Mouse (Mus musculus) liver, embryonic 14.5 days (tissue): ENCODE data around the gene Dph1. TPM values are rescaled to one million over a fixed set of nuclear protein-coding genes. Genes with fewer than 3 reads are reported as not detected.

ENCODE experiments used
- ATAC-seq: fragments of 200-750 bp; cut with Nextera tagmentation; 2 replicates; pipeline ENCODE4 v1.8.0; 2017; ENCODE audit warnings: moderate number of reproducible peaks, mild to moderate bottlenecking, moderate library complexity; ENCODE audit not compliant: insufficient read depth
- DNase-seq, 3 experiments: peaks; one replicate each; pipeline ENCODE4 v3.0.0-alpha.2; 2012 to 2013; ENCODE audit warnings: low read depth in 3 of 3, low spot score in 3 of 3
- H3K27ac ChIP-seq: fragments of 300-500 bp; sonication (generic); 2 replicates; pipeline ENCODE4 v1.5.1; 2014; ENCODE audit warnings: moderate library complexity, mild to moderate bottlenecking, control low read depth, inconsistent platforms
- H3K27me3 ChIP-seq: fragments of 300-500 bp; sonication (generic); 2 replicates; pipeline ENCODE4 v1.6.1; 2014; ENCODE audit warnings: mild to moderate bottlenecking, low read length, moderate library complexity; ENCODE audit not compliant: control insufficient read depth, insufficient read depth
- H3K36me3 ChIP-seq: fragments of 300-500 bp; sonication (generic); replicated peaks from 2 replicates; pipeline ENCODE4 v1.6.1; 2014; ENCODE audit warnings: low read depth; ENCODE audit not compliant: control insufficient read depth, insufficient read depth
- H3K4me1 ChIP-seq, 2 experiments: fragments of 200-500 bp in 1 of 2; fragments of 300-500 bp in 1 of 2; sonication (generic) in 1 of 2; replicated peaks; 2 replicates each; pipeline ENCODE4 v1.6.1; 2012 to 2014; ENCODE audit warnings: antibody characterized with exemption in 1 of 2, inconsistent platforms in 1 of 2, low read length in 1 of 2; ENCODE audit not compliant: control insufficient read depth in 2 of 2, insufficient read depth in 2 of 2
- H3K4me2 ChIP-seq: fragments of 300-500 bp; sonication (generic); 2 replicates; pipeline ENCODE4 v1.6.1; 2014; ENCODE audit warnings: low read depth, mild to moderate bottlenecking, control low read depth, moderate library complexity
- H3K4me3 ChIP-seq, 2 experiments: fragments of 200-500 bp in 1 of 2; fragments of 300-500 bp in 1 of 2; sonication (generic) in 1 of 2; 2 replicates each; pipeline ENCODE4 v1.5.1; 2012 to 2014; ENCODE audit warnings: low read depth in 2 of 2, low read length in 2 of 2, mild to moderate bottlenecking in 2 of 2, control low read depth in 1 of 2, inconsistent platforms in 1 of 2, moderate library complexity in 1 of 2; ENCODE audit not compliant: insufficient read depth in 1 of 2
- H3K9ac ChIP-seq: fragments of 300-500 bp; sonication (generic); replicated peaks from 2 replicates; pipeline ENCODE4 v1.6.1; 2014; ENCODE audit warnings: mild to moderate bottlenecking, control low read depth, moderate library complexity
- H3K9me3 ChIP-seq: fragments of 300-500 bp; sonication (generic); 2 replicates; pipeline ENCODE4 v1.6.1; 2016; ENCODE audit warnings: low read length, mixed read lengths; ENCODE audit not compliant: control insufficient read depth
- CTCF ChIP-seq: IDR thresholded peaks from 2 replicates; pipeline ENCODE4 v1.5.1; 2016; ENCODE audit warnings: antibody characterized with exemption, low read depth, control low read depth
- EP300 ChIP-seq: IDR thresholded peaks from 2 replicates; pipeline ENCODE4 v1.6.1; 2016; ENCODE audit warnings: antibody characterized with exemption, low read depth
- WGBS: fragments of 180-500 bp; shearing (Covaris S2); extraction: QIAGEN DNeasy Blood & Tissue Kit; methylation state at CpG from one replicate; pipeline ENCODE4 v1.1.7; 2014; ENCODE audit not compliant: insufficient replicate concordance; 5-methylcytosine and 5-hydroxymethylcytosine counted together
- polyA plus RNA-seq, 2 experiments: library from polyadenylated mRNA; depleted of rRNA in 1 of 2; stranded (reverse) in 1 of 2; unstranded in 1 of 2; fragments of >200 nt; fragmentation: Nextera tagmentation in 1 of 2; extraction: Ambion mirVana in 1 of 2; gene quantifications; 2 replicates each; pipeline versions ENCODE4 v1.2.1 to v1.2.3; 2012 to 2014

The Dph1 gene
- polyA plus RNA-seq, 2 experiments, result 9.8 TPM

GRCm38 (mm10) chr11:75230272-75230760, 39.3 kb upstream of the Dph1 start:
- Histone ChIP-seq H3K27ac (no peak overlapping the region), H3K4me2 (no peak overlapping the region), H3K9ac (no peak overlapping the region), H3K4me1 (peaks cover 18 to 26% of the 10 kb centered on the region in 2 experiments), H3K27me3 (no peaks in the 10 kb centered on the region; the same call in 1 of the 2 replicates), H3K36me3 (no peaks in the 10 kb centered on the region), H3K4me3 (no peak overlapping the region), H3K9me3 (no peaks in the 10 kb centered on the region)
- TF ChIP-seq CTCF (no peak), EP300 (no peak)
- 79% methylated on average over 6 of the region's 6 CpGs for WGBS
- ATAC-seq (no peak), DNase-seq (no peak)

- Histone ChIP-seq H3K9ac (no peak overlapping the region), H3K4me3 (no peak overlapping the region), H3K36me3 (no peaks in the 10 kb centered on the region), H3K27ac (no peak overlapping the region), H3K9me3 (no peaks in the 10 kb centered on the region), H3K27me3 (no peaks in the 10 kb centered on the region; the same call in none of the 2 replicates), H3K4me1 (peaks cover 8 to 16% of the 10 kb centered on the region in 2 experiments), H3K4me2 (no peak overlapping the region)
- TF ChIP-seq EP300 (no peak), CTCF (no peak)
- WGBS, result 73% methylated on average over 6 of the region's 6 CpGs
- no peak for ATAC-seq
- no peak for DNase-seq
Measured at GRCm38 (mm10) chr11:75229289-75229688, 38.2 kb upstream of the Dph1 start.

- peaks cover 0 to 4% of the 10 kb centered on the region in 2 experiments; a peak in 3 of 4 replicates for H3K4me1 ChIP-seq
- no peak overlapping the region for H3K27ac ChIP-seq
- no peaks in the 10 kb centered on the region for H3K36me3 ChIP-seq
- WGBS, result 20% methylated on average over 3 of the region's 3 CpGs
- no peak overlapping the region for H3K4me2 ChIP-seq
- no peak overlapping the region for H3K9ac ChIP-seq
- TF ChIP-seq CTCF (no peak), EP300 (no peak)
- H3K9me3 ChIP-seq, result no peaks in the 10 kb centered on the region
- ATAC-seq (no peak), DNase-seq (no peak)
- no peak overlapping the region for H3K4me3 ChIP-seq
- H3K27me3 ChIP-seq, result no peaks in the 10 kb centered on the region; the same call in none of the 2 replicates
Measured at GRCm38 (mm10) chr11:75227632-75228031, 36.6 kb upstream of the Dph1 start.

GRCm38 (mm10) chr11:75224835-75225234, 33.8 kb upstream of the Dph1 start:
- Histone ChIP-seq H3K27ac (no peak overlapping the region), H3K4me3 (no peak overlapping the region), H3K9ac (no peak overlapping the region), H3K4me2 (no peak overlapping the region), H3K4me1 (0 out of 4 replicates have a peak, but pooled peaks cover 0 to 8% of the 10 kb centered on the region in 2 experiments), H3K27me3 (no peaks in the 10 kb centered on the region; the same call in none of the 2 replicates), H3K9me3 (no peaks in the 10 kb centered on the region), H3K36me3 (no peaks in the 10 kb centered on the region)
- WGBS, result 67% methylated on average over 4 of the region's 4 CpGs
- no peak for ATAC-seq
- no peak for TF ChIP-seq EP300
- no peak for TF ChIP-seq CTCF
- no peak for DNase-seq

- no peak for TF ChIP-seq CTCF
- no peak for TF ChIP-seq EP300
- no peak overlapping the region for H3K4me3 ChIP-seq
- no peak overlapping the region for H3K4me2 ChIP-seq
- DNase-seq (no peak), ATAC-seq (no peak)
- H3K9me3 ChIP-seq, result no peaks in the 10 kb centered on the region
- no peak overlapping the region for H3K9ac ChIP-seq
- WGBS, result 78% methylated on average over 12 of the region's 12 CpGs
- no peaks in the 10 kb centered on the region; the same call in none of the 2 replicates for H3K27me3 ChIP-seq
- H3K36me3 ChIP-seq, result no peaks in the 10 kb centered on the region
- no peak overlapping the region for H3K27ac ChIP-seq
- 0 out of 4 replicates have a peak, but pooled peaks cover 0 to 8% of the 10 kb centered on the region in 2 experiments for H3K4me1 ChIP-seq
Measured at GRCm38 (mm10) chr11:75224062-75224461, 33.0 kb upstream of the Dph1 start.
